Mouse (Mus musculus) kidney, adult 8-10 months (tissue): ENCODE measurements around the gene Slc30a2.

ENCODE experiments used
- DNase-seq, 2 experiments: peaks; one replicate each; pipeline ENCODE4 v3.0.0; 2022

Gene Slc30a2

GRCm38 (mm10) chr4:134401181-134401661, 58.2 kb downstream of the Slc30a2 start:
- DNase-seq = peak in 1 of 2 experiments; percentile 36

- DNase-seq = no peak
Measured at GRCm38 (mm10) chr4:134401856-134402570, 59.0 kb downstream of the Slc30a2 start.

GRCm38 (mm10) chr4:134402571-134403262, 59.7 kb downstream of the Slc30a2 start:
- DNase-seq = peak; percentile 31 to 52

GRCm38 (mm10) chr4:134403721-134404120, 60.7 kb downstream of the Slc30a2 start:
- no peak for DNase-seq
